Mouse (Mus musculus) testis, adult 2 months (tissue): ENCODE measurements around the gene Kpna4.

Source experiments
- CTCF ChIP-seq: fragments of 200-500 bp; IDR thresholded peaks from 2 replicates; pipeline ENCODE4 v1.5.1; 2012; ENCODE audit warnings: low read depth, mild to moderate bottlenecking, inconsistent platforms, low read length, moderate library complexity; ENCODE audit not compliant: control insufficient read depth, insufficient read depth, insufficient replicate concordance
- POLR2A ChIP-seq: fragments of 200-500 bp; IDR thresholded peaks from 2 replicates; pipeline ENCODE4 v1.6.1; 2012; ENCODE audit warnings: low read depth, mild to moderate bottlenecking, inconsistent platforms, low read length, moderate library complexity; ENCODE audit not compliant: control insufficient read depth

GRCm38 (mm10) chr3:69130973-69131372 is 4.1 kb upstream of the Kpna4 start:
- no peak for TF ChIP-seq CTCF
- TF ChIP-seq POLR2A: no peak
